Mouse (Mus musculus): ENCODE results near the gene Plekhg6. TPM values are rescaled to one million over a fixed set of nuclear protein-coding genes. Genes with fewer than 3 reads are reported as not detected.
A peak's percentile ranks its signal among the peaks of the same experiment; 100 is the strongest.

Gene Plekhg6
- polyA plus RNA-seq, 1 experiment from 2014 or later, result 0.08 TPM

DNA sequence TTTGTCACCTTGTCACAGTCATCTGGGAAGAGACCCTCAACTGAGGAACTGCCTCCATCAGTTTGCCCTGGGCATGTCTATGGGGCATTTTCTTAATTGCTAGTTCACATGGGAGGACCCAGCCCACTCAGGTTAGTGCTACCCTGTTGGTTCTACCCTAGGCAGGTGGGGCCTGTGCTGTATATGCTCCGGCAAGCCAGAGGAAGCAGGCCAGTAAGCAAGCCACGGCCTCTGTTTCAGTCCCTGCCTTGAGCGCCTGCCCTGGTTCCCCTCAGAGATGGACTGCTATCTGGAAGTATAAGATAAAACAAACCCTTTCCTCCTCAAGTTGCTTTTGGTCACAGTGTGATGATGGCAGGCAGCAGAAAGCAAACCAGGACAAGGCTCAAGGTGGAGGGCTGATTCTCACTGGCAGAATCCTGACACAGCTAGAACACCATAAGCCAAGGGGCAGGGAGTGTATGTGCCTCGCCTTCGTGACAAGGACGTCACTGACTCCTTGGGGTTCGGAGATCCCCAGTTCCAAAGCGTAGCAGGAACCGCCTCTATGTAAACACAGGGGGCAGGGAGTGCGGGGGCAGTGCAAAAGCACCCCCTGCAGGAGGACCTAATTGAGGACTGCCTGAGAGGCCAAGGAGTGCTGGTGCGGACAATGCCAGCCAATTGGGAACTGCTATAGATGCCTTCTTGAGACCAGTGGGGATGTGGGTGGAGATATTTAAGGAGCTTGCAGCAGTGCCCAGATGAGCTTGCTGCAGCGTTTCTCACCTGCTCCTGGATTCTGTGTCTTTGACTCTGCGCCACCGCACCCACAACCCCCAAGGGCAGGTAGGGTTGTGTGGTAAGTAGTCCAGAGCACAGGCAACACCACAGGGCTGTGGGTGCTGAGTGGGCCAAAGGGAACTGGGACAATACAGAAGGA is 25.1 kb upstream of the Plekhg6 start:
- Histone ChIP-seq H3K4me3 (replicated peaks; ENCODE audit: low read depth, low read length) (no peak overlapping the region), H3K36me3 (ENCODE audit: control insufficient read depth, insufficient read depth, low read length) (no peaks in the 10 kb centered on the region), H3K9ac (replicated peaks; ENCODE audit: low read length) (no peak overlapping the region), H3K27ac (replicated peaks; ENCODE audit: low read depth, low read length) (no peak overlapping the region), H3K27me3 (ENCODE audit: control insufficient read depth, insufficient read depth, low read length) (no peaks in the 10 kb centered on the region), H3K4me1 (ENCODE audit: control insufficient read depth, insufficient read depth, low read length) (no peaks in the 10 kb centered on the region), H3K4me2 (ENCODE audit: low read length) (no peak overlapping the region), H3K9me3 (ENCODE audit: control insufficient read depth, low read length) (no peaks in the 10 kb centered on the region)
- no peak for DNase-seq
- WGBS, result 69% methylated on average over 14 of the region's 14 CpGs
- no peak for ATAC-seq (ENCODE audit: low FRiP score, low TSS enrichment)

DNA sequence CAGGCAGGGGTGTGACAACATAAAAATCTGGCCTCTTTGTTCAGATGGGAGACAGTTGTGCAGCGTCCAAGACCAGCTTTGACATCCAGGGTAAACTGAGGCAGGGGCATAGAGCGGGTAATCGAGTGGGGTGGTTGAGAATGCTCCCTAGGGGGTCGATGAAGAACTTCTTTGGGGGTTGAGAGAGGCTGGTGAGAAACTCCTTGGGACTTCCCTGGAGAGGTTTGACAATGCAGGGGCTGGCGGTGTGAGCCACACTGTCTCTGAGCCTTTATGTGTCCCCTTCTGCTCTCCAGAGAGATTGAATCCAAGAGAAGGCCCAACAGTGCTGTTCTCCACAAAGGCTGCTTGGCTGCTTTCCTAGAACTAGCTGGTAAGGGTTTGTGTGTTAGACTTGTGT is 9.3 kb upstream of the Plekhg6 start:
- Histone ChIP-seq H3K36me3 (ENCODE audit: control insufficient read depth, insufficient read depth, low read length) (no peaks in the 10 kb centered on the region), H3K27ac (replicated peaks; ENCODE audit: low read depth, low read length) (no peak overlapping the region), H3K4me3 (replicated peaks; ENCODE audit: low read depth, low read length) (no peak overlapping the region), H3K9me3 (ENCODE audit: control insufficient read depth, low read length) (no peaks in the 10 kb centered on the region), H3K9ac (replicated peaks; ENCODE audit: low read length) (no peak overlapping the region), H3K27me3 (ENCODE audit: control insufficient read depth, insufficient read depth, low read length) (no peaks in the 10 kb centered on the region), H3K4me1 (ENCODE audit: control insufficient read depth, insufficient read depth, low read length) (no peaks in the 10 kb centered on the region), H3K4me2 (ENCODE audit: low read length) (no peak overlapping the region)
- 84% methylated on average over 5 of the region's 5 CpGs for WGBS
- ATAC-seq (ENCODE audit: low FRiP score, low TSS enrichment) (no peak), DNase-seq (no peak)

- 82% methylated on average over 6 of the region's 6 CpGs for WGBS
- Histone ChIP-seq H3K27ac (replicated peaks; ENCODE audit: low read depth, low read length) (no peak overlapping the region), H3K36me3 (ENCODE audit: control insufficient read depth, insufficient read depth, low read length) (no peaks in the 10 kb centered on the region), H3K9ac (replicated peaks; ENCODE audit: low read length) (no peak overlapping the region), H3K4me2 (ENCODE audit: low read length) (no peak overlapping the region), H3K4me3 (replicated peaks; ENCODE audit: low read depth, low read length) (no peak overlapping the region), H3K9me3 (ENCODE audit: control insufficient read depth, low read length) (no peaks in the 10 kb centered on the region), H3K27me3 (ENCODE audit: control insufficient read depth, insufficient read depth, low read length) (0 out of 2 replicates have a peak, but pooled peaks cover 2% of the 10 kb centered on the region), H3K4me1 (ENCODE audit: control insufficient read depth, insufficient read depth, low read length) (no peaks in the 10 kb centered on the region)
- DNase-seq (no peak), ATAC-seq (ENCODE audit: low FRiP score, low TSS enrichment) (no peak)
Observed at GRCm38 (mm10) chr6:125386080-125386479, 5.5 kb upstream of the Plekhg6 start.

DNA sequence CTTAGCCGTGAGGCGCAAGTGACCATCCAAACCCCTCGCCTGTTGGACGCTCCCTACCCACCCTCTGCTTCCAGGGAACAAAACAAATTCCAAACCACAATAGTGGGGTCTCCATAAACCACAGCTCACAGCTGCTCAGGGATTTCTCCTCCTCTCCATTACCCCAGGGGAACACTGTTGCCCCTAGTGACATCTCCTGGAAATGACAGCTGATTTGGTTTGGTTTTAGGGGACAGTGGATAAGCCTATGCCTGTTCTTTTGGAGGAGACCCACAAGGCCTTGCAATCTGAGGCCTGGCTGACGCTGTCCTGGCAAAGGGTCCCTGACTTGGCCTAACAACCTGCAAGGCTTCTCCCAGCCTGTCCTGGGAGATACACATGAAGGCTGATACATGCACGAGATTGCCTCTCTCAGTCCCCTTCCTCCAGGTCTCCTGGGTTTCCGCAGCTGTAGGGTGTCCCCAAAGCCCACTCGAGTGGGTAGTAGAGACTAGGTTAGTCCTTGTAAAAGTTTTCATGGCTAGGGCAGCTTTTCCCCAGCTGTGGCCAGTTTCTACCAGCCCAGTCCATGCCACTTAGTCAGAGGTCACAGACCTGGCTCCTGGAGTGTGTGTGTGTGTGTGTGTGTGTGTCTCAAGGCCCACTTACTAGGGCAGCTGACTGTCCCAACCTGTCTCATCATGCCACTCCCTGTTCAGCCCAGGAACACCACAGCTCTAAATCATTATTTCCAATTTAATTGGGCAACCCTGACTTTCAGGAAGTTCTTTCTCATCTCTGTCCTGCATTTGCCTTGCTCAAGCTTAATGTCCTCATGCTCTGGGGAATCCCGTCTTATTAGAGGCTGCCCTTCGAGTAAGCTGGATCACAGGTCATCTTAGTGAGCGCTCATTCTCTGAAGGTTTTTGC is 4.7 kb upstream of the Plekhg6 start:
- Histone ChIP-seq H3K9ac (replicated peaks; ENCODE audit: low read length) (no peak overlapping the region), H3K27ac (replicated peaks; ENCODE audit: low read depth, low read length) (no peak overlapping the region), H3K4me3 (replicated peaks; ENCODE audit: low read depth, low read length) (no peak overlapping the region), H3K4me1 (ENCODE audit: control insufficient read depth, insufficient read depth, low read length) (peaks cover 2% of the 10 kb centered on the region; the same call in 1 of the 2 replicates), H3K4me2 (ENCODE audit: low read length) (no peak overlapping the region), H3K27me3 (ENCODE audit: control insufficient read depth, insufficient read depth, low read length) (peaks cover 10% of the 10 kb centered on the region; the same call in 1 of the 2 replicates), H3K36me3 (ENCODE audit: control insufficient read depth, insufficient read depth, low read length) (no peaks in the 10 kb centered on the region), H3K9me3 (ENCODE audit: control insufficient read depth, low read length) (no peaks in the 10 kb centered on the region)
- ATAC-seq (ENCODE audit: low FRiP score, low TSS enrichment) (no peak), DNase-seq (no peak)
- WGBS, result 65% methylated on average over 11 of the region's 11 CpGs

- H3K9ac ChIP-seq (replicated peaks; ENCODE audit: low read length), result no peak overlapping the region
- no peaks in the 10 kb centered on the region for H3K36me3 ChIP-seq (ENCODE audit: control insufficient read depth, insufficient read depth, low read length)
- H3K4me2 ChIP-seq (ENCODE audit: low read length), result no peak overlapping the region
- peaks cover 34% of the 10 kb centered on the region for H3K27me3 ChIP-seq (ENCODE audit: control insufficient read depth, insufficient read depth, low read length)
- H3K4me3 ChIP-seq (replicated peaks; ENCODE audit: low read depth, low read length), result no peak overlapping the region
- H3K27ac ChIP-seq (replicated peaks; ENCODE audit: low read depth, low read length), result no peak overlapping the region
- no peaks in the 10 kb centered on the region for H3K9me3 ChIP-seq (ENCODE audit: control insufficient read depth, low read length)
- peaks cover 5% of the 10 kb centered on the region; the same call in 1 of the 2 replicates for H3K4me1 ChIP-seq (ENCODE audit: control insufficient read depth, insufficient read depth, low read length)
- ATAC-seq (ENCODE audit: low FRiP score, low TSS enrichment) (no peak), DNase-seq (no peak)
- WGBS, result 88% methylated on average over 2 of the region's 2 CpGs
Observed at GRCm38 (mm10) chr6:125382024-125382423, 1.4 kb upstream of the Plekhg6 start.

DNA sequence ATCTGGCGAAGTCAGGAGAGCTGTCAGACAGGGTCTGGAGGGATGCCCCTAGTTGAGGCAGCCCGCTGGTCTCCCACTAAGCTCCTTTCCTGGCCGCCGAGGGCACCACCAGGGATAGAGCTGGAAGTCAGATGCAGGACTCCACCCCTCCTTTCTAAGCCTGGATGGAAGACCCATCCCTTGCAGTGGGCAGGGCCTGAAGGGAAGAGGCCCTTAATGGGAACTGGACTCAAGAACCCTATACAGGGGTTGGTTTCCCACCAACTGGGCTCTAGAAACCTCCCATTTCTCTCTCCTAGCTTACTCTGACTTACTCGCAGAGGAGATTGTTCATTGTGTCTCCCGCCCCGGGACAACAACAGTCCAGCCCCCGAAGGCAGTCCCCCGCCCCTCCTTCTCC is 812 bp downstream of the Plekhg6 start:
- Histone ChIP-seq H3K9me3 (ENCODE audit: control insufficient read depth, low read length) (no peaks in the 10 kb centered on the region), H3K4me3 (replicated peaks; ENCODE audit: low read depth, low read length) (peak overlapping the region; percentile 31; the same call in 1 of the 2 replicates), H3K9ac (replicated peaks; ENCODE audit: low read length) (no peak overlapping the region), H3K4me2 (ENCODE audit: low read length) (peak overlapping the region; percentile 59), H3K27ac (replicated peaks; ENCODE audit: low read depth, low read length) (no peak overlapping the region), H3K4me1 (ENCODE audit: control insufficient read depth, insufficient read depth, low read length) (peaks cover 5% of the 10 kb centered on the region; the same call in 1 of the 2 replicates), H3K27me3 (ENCODE audit: control insufficient read depth, insufficient read depth, low read length) (peaks cover 34% of the 10 kb centered on the region), H3K36me3 (ENCODE audit: control insufficient read depth, insufficient read depth, low read length) (no peaks in the 10 kb centered on the region)
- DNase-seq (no peak), ATAC-seq (ENCODE audit: low FRiP score, low TSS enrichment) (no peak)
- WGBS, result 4% methylated on average over 9 of the region's 9 CpGs

DNA sequence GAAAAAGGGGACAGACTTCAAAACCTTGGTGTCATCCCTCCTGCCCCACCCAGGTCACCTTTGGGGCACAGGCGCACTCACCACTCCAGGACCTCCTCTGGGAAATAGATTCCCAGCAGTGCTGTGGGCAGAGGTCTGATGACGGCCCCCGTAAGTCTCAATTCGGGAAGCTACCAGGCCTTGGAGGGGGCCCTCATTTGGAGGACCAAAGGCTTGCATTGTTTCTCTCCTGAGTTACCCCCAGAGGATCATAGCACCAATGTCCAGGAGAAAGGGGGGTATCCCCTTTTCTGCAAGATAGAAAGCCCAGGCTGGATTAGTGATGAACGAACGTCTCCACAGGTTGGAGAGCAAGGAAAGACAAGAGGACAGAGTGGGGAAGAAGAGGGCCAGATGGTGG is 2.0 kb downstream of the Plekhg6 start:
- DNase-seq (no peak), ATAC-seq (ENCODE audit: low FRiP score, low TSS enrichment) (no peak)
- Histone ChIP-seq H3K4me1 (ENCODE audit: control insufficient read depth, insufficient read depth, low read length) (peaks cover 5% of the 10 kb centered on the region; the same call in 1 of the 2 replicates), H3K9me3 (ENCODE audit: control insufficient read depth, low read length) (no peaks in the 10 kb centered on the region), H3K4me3 (replicated peaks; ENCODE audit: low read depth, low read length) (no peak overlapping the region), H3K27me3 (ENCODE audit: control insufficient read depth, insufficient read depth, low read length) (peaks cover 34% of the 10 kb centered on the region), H3K36me3 (ENCODE audit: control insufficient read depth, insufficient read depth, low read length) (no peaks in the 10 kb centered on the region), H3K27ac (replicated peaks; ENCODE audit: low read depth, low read length) (no peak overlapping the region), H3K9ac (replicated peaks; ENCODE audit: low read length) (no peak overlapping the region), H3K4me2 (ENCODE audit: low read length) (no peak overlapping the region)
- 14% methylated on average over 6 of the region's 6 CpGs for WGBS

DNA sequence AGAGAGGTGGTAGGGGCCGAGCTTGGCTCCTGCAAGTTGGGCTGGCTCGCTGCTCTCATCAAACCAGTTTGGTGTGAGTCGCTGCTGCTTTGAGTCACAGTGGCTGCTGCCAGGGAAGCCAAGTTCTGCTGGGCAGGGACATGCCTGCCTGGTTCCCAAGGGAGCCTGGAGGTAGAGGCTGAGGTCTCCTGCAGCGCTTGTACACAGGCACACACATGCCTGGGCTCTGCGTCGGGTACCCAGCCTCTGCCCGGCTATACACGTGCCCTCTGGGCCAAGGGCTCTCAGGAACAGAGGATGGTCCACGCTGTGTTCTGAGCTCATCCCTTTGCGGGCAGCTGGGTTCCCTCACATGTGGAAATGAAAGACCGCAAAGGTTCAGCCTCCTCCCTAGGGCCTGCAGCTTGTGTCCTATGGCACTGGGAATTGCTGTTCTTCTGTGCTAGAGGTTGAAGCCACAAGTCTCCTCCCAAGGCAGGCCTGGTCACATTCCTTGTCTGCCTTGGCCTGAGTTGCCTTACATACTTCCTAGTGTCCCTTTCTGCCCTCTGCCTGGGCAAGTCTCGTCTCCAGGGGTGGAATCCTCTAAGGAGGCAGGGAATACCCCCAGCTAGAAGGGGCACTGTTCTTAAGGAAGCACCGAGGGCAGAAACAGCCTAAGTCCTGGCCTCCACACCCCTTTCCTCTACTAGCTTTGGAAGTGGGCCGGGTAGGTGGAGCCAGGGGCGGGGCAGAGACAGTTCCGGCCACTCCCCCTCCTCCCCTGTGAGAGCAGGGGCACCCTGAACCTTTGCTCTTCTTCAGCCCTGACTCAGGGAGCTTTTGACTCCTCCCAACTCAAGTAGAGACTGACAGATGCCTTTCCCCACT is 2.8 kb downstream of the Plekhg6 start:
- DNase-seq (no peak), ATAC-seq (ENCODE audit: low FRiP score, low TSS enrichment) (no peak)
- H3K9ac ChIP-seq (replicated peaks; ENCODE audit: low read length), result no peak overlapping the region
- H3K4me1 ChIP-seq (ENCODE audit: control insufficient read depth, insufficient read depth, low read length), result peaks cover 5% of the 10 kb centered on the region; the same call in 1 of the 2 replicates
- H3K4me2 ChIP-seq (ENCODE audit: low read length), result no peak overlapping the region
- peaks cover 34% of the 10 kb centered on the region for H3K27me3 ChIP-seq (ENCODE audit: control insufficient read depth, insufficient read depth, low read length)
- H3K4me3 ChIP-seq (replicated peaks; ENCODE audit: low read depth, low read length), result no peak overlapping the region
- no peaks in the 10 kb centered on the region for H3K36me3 ChIP-seq (ENCODE audit: control insufficient read depth, insufficient read depth, low read length)
- no peaks in the 10 kb centered on the region for H3K9me3 ChIP-seq (ENCODE audit: control insufficient read depth, low read length)
- no peak overlapping the region for H3K27ac ChIP-seq (replicated peaks; ENCODE audit: low read depth, low read length)
- WGBS, result 40% methylated on average over 16 of the region's 16 CpGs

Measured in midbrain, embryonic 14.5 days (tissue).